22 mouse cellular contexts compared by ENCODE assay signal in genomic region chr6:149457324-149457723, GRCm38 (mm10). TPM values are rescaled to one million over a fixed set of nuclear protein-coding genes. Genes with fewer than 3 reads are reported as not detected.
DNase-seq lines count a peak whose midpoint lies in the region; ATAC-seq and TF ChIP-seq lines count a peak whose summit lies in the region.
"Had no signal": no experiment of that assay in that cellular context is flagged by ENCODE, and none has a peak within 500 bp of the region (broad histone marks: within the 10 kb centered on the region; RNA-seq: fewer than 3 reads in every experiment).

No protein-coding gene starts in this region.

- no peak overlapping the region for H3K27ac ChIP-seq in intestine, embryonic 15.5 days
- no peak overlapping the region for H3K27ac ChIP-seq in intestine, postnatal 0 days (ENCODE audit: low read depth, low read length)
- no peak overlapping the region for H3K27ac ChIP-seq in heart, embryonic 10.5 days
- H3K27ac ChIP-seq in hindbrain, embryonic 16.5 days (ENCODE audit: low read depth, low read length): no peak overlapping the region
- H3K27ac ChIP-seq: embryonic facial prominence, embryonic 13.5 days; embryonic facial prominence, embryonic 15.5 days; forebrain, embryonic 10.5 days; forebrain, embryonic 12.5 days had no signal

- no peak overlapping the region for H3K4me3 ChIP-seq in intestine, embryonic 15.5 days (replicated peaks)
- H3K4me3 ChIP-seq in intestine, postnatal 0 days (ENCODE audit: low read depth, low read length): no peak overlapping the region
- H3K4me3 ChIP-seq in heart, embryonic 10.5 days: no peak overlapping the region
- H3K4me3 ChIP-seq in hindbrain, embryonic 16.5 days (ENCODE audit: low read length): no peak overlapping the region
- H3K4me3 ChIP-seq: embryonic facial prominence, embryonic 13.5 days; embryonic facial prominence, embryonic 15.5 days; erythroblast, embryonic 14.5 days; forebrain, embryonic 10.5 days; forebrain, embryonic 12.5 days had no signal

- no peak overlapping the region for H3K9ac ChIP-seq in intestine, embryonic 15.5 days
- H3K9ac ChIP-seq in intestine, postnatal 0 days (ENCODE audit: low read depth, low read length): no peak overlapping the region
- H3K9ac ChIP-seq in hindbrain, embryonic 16.5 days (ENCODE audit: low read depth, low read length): no peak overlapping the region
- H3K9ac ChIP-seq: embryonic facial prominence, embryonic 13.5 days; embryonic facial prominence, embryonic 15.5 days; forebrain, embryonic 12.5 days had no signal

- peak; percentile 95 for ATAC-seq in intestine, embryonic 15.5 days
- peak; percentile 49; the same call in 1 of the 2 replicates for ATAC-seq in intestine, postnatal 0 days
- ATAC-seq in hindbrain, embryonic 16.5 days: no peak
- ATAC-seq: forebrain, embryonic 14.5 days; forebrain, embryonic 16.5 days had no signal

- H3K27me3 ChIP-seq in intestine, embryonic 15.5 days (replicated peaks): no peaks in the 10 kb centered on the region
- H3K27me3 ChIP-seq in intestine, postnatal 0 days (replicated peaks; ENCODE audit: control insufficient read depth, insufficient read depth, low read length): no peaks in the 10 kb centered on the region
- no peaks in the 10 kb centered on the region for H3K27me3 ChIP-seq in heart, embryonic 10.5 days (ENCODE audit: insufficient read depth, poor library complexity, severe bottlenecking)
- H3K27me3 ChIP-seq in hindbrain, embryonic 16.5 days (replicated peaks; ENCODE audit: control insufficient read depth, insufficient read depth, low read length): no peaks in the 10 kb centered on the region
- H3K27me3 ChIP-seq: embryonic facial prominence, embryonic 13.5 days; embryonic facial prominence, embryonic 15.5 days; forebrain, embryonic 12.5 days had no signal

- H3K36me3 ChIP-seq in intestine, embryonic 15.5 days: no peaks in the 10 kb centered on the region
- no peaks in the 10 kb centered on the region for H3K36me3 ChIP-seq in intestine, postnatal 0 days (ENCODE audit: control insufficient read depth, insufficient read depth)
- no peaks in the 10 kb centered on the region for H3K36me3 ChIP-seq in heart, embryonic 10.5 days
- no peaks in the 10 kb centered on the region for H3K36me3 ChIP-seq in hindbrain, embryonic 16.5 days (ENCODE audit: control insufficient read depth, insufficient read depth, low read length)
- H3K36me3 ChIP-seq: embryonic facial prominence, embryonic 13.5 days; embryonic facial prominence, embryonic 15.5 days; forebrain, embryonic 10.5 days; forebrain, embryonic 12.5 days had no signal

- no peak for DNase-seq in heart, embryonic 10.5 days (ENCODE audit: low spot score)
- no peak for DNase-seq in heart, adult 9 months (ENCODE audit: low spot score in 2 of 2)
- DNase-seq: adrenal gland, adult 2 months; adrenal gland, postnatal 10 days; adrenal gland, postnatal 25 days; cerebellum, adult 11 months; cerebellum, adult 18-20 months; cerebellum, adult 8-10 months; cerebellum, adult 9-11 months; cerebellum, postnatal 14 days; cerebellum, postnatal 36 days; embryo, embryonic 11 days had no signal

- no peak for TF ChIP-seq CTCF in intestine, postnatal 0 days (IDR thresholded peaks at IDR 0.05; ENCODE audit: low read depth)

- H3K4me1 ChIP-seq in intestine, embryonic 15.5 days (replicated peaks): no peaks in the 10 kb centered on the region
- no peaks in the 10 kb centered on the region for H3K4me1 ChIP-seq in intestine, postnatal 0 days (replicated peaks; ENCODE audit: control insufficient read depth, insufficient read depth, low read length)
- no peaks in the 10 kb centered on the region for H3K4me1 ChIP-seq in heart, embryonic 10.5 days
- H3K4me1 ChIP-seq in hindbrain, embryonic 16.5 days (ENCODE audit: control insufficient read depth, insufficient read depth, low read depth, low read length): no peaks in the 10 kb centered on the region
- H3K4me1 ChIP-seq: embryonic facial prominence, embryonic 13.5 days; embryonic facial prominence, embryonic 15.5 days; forebrain, embryonic 10.5 days; forebrain, embryonic 12.5 days had no signal

- no peak overlapping the region for H3K4me2 ChIP-seq in intestine, embryonic 15.5 days (replicated peaks)
- H3K4me2 ChIP-seq in intestine, postnatal 0 days (replicated peaks; ENCODE audit: low read depth): no peak overlapping the region
- H3K4me2 ChIP-seq in hindbrain, embryonic 16.5 days (ENCODE audit: low read length): no peak overlapping the region
- H3K4me2 ChIP-seq: embryonic facial prominence, embryonic 13.5 days; embryonic facial prominence, embryonic 15.5 days; forebrain, embryonic 12.5 days had no signal

- H3K9me3 ChIP-seq in intestine, embryonic 15.5 days: no peaks in the 10 kb centered on the region
- H3K9me3 ChIP-seq in intestine, postnatal 0 days (ENCODE audit: control insufficient read depth): no peaks in the 10 kb centered on the region
- H3K9me3 ChIP-seq in heart, embryonic 10.5 days: no peaks in the 10 kb centered on the region
- no peaks in the 10 kb centered on the region for H3K9me3 ChIP-seq in hindbrain, embryonic 16.5 days (ENCODE audit: control insufficient read depth, low read length)
- H3K9me3 ChIP-seq: embryonic facial prominence, embryonic 13.5 days; embryonic facial prominence, embryonic 15.5 days; forebrain, embryonic 10.5 days; forebrain, embryonic 12.5 days had no signal

RNA-seq across cellular contexts. Expression of gene Bicd1, which starts 48.6 kb away (rescaled TPM):
- polyA plus RNA-seq in intestine, embryonic 15.5 days (2015; fragmentation: Nextera tagmentation; extraction: Ambion mirVana): 12.2 and 14.6 TPM in 2 replicates
- 6.2 and 7.5 TPM in 2 replicates for polyA plus RNA-seq in intestine, postnatal 0 days (2015; fragmentation: Nextera tagmentation; extraction: Ambion mirVana)
- polyA plus RNA-seq in heart, embryonic 10.5 days (2016; fragmentation: Nextera tagmentation; extraction: Ambion mirVana): 8.3 and 8.4 TPM in 2 replicates
- polyA plus RNA-seq in hindbrain, embryonic 16.5 days (2015; fragmentation: Nextera tagmentation; extraction: Ambion mirVana): 44.2 and 45.3 TPM in 2 replicates
- polyA plus RNA-seq: erythroblast, embryonic 14.5 days had no signal
